Mouse (Mus musculus) limb, embryonic 13.5 days (tissue): ENCODE measurements around the gene Tiprl. TPM values are rescaled to one million over a fixed set of nuclear protein-coding genes. Genes with fewer than 3 reads are reported as not detected.

ENCODE experiments used
- ATAC-seq: fragments of 200-750 bp; cut with Nextera tagmentation; 2 replicates; pipeline ENCODE4 v1.8.0; 2017; ENCODE audit warnings: low read depth, moderate number of reproducible peaks, moderate TSS enrichment; ENCODE audit not compliant: low FRiP score
- H3K27ac ChIP-seq: fragments of 300-500 bp; sonication (generic); 2 replicates; pipeline ENCODE4 v1.5.1; 2015; ENCODE audit warnings: inconsistent platforms, mild to moderate bottlenecking, moderate library complexity
- H3K27me3 ChIP-seq: fragments of 300-500 bp; sonication (generic); 2 replicates; pipeline ENCODE4 v1.6.1; 2015; ENCODE audit warnings: mild to moderate bottlenecking, inconsistent platforms
- H3K36me3 ChIP-seq: fragments of 300-500 bp; sonication (generic); 2 replicates; pipeline ENCODE4 v1.6.1; 2015; ENCODE audit warnings: inconsistent platforms, mild to moderate bottlenecking, moderate library complexity
- H3K4me1 ChIP-seq: fragments of 300-500 bp; sonication (generic); 2 replicates; pipeline ENCODE4 v1.6.1; 2015; ENCODE audit warnings: inconsistent platforms
- H3K4me2 ChIP-seq: fragments of 300-500 bp; sonication (generic); replicated peaks from 2 replicates; pipeline ENCODE4 v1.6.1; 2015; ENCODE audit warnings: inconsistent platforms, mild to moderate bottlenecking, moderate library complexity
- H3K4me3 ChIP-seq: fragments of 300-500 bp; sonication (generic); 2 replicates; pipeline ENCODE4 v1.5.1; 2015; ENCODE audit warnings: moderate library complexity, mild to moderate bottlenecking, inconsistent platforms
- H3K9ac ChIP-seq: fragments of 300-500 bp; sonication (generic); 2 replicates; pipeline ENCODE4 v1.6.1; 2015; ENCODE audit warnings: mild to moderate bottlenecking, inconsistent platforms
- H3K9me3 ChIP-seq: fragments of 300-500 bp; sonication (generic); 2 replicates; pipeline ENCODE4 v1.6.1; 2016; ENCODE audit warnings: inconsistent platforms
- WGBS: fragments of 180-500 bp; shearing (Covaris S2); methylation state at CpG from one replicate; pipeline ENCODE4 v1.1.7; 2015; 5-methylcytosine and 5-hydroxymethylcytosine counted together
- polyA plus RNA-seq: library from polyadenylated mRNA; unstranded; fragments of >200 nt; fragmentation: Nextera tagmentation; extraction: Ambion mirVana; gene quantifications from 2 replicates; pipeline ENCODE4 v1.2.1, GENCODE M21; 2015

Tiprl gene
- polyA plus RNA-seq, 1 experiment from 2014 or later: 107 TPM

DNA sequence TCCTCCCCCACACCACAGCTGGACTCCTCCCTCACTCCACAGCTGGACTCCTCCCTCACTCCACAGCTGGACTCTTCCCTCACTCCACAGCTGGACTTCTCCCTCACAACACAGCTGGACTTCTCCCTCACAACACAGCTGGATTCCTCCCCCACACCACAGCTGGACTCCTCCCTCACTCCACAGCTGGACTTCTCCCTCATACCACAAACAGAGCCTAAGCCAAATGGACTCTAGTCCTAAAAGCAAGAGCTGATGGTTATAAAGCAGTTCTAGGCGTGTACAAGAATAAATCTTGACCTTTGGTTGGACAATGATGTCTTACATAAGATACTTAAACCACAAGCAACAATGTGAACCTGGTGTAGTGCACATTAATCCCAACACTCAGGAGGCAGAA is 37.8 kb downstream of the Tiprl start:
- Histone ChIP-seq H3K27ac (no peak overlapping the region), H3K9ac (no peak overlapping the region), H3K36me3 (no peaks in the 10 kb centered on the region), H3K4me1 (peaks cover 12% of the 10 kb centered on the region), H3K9me3 (no peaks in the 10 kb centered on the region), H3K4me3 (no peak overlapping the region), H3K27me3 (no peaks in the 10 kb centered on the region), H3K4me2 (no peak overlapping the region)
- WGBS: 41% methylated on average over 1 of the region's 1 CpGs
- no peak for ATAC-seq

GRCm38 (mm10) chr1:165197875-165198274 is 38.9 kb downstream of the Tiprl start:
- peaks cover 18% of the 10 kb centered on the region for H3K4me1 ChIP-seq
- no peak overlapping the region for H3K4me3 ChIP-seq
- no peaks in the 10 kb centered on the region for H3K36me3 ChIP-seq
- no peak overlapping the region for H3K9ac ChIP-seq
- no peaks in the 10 kb centered on the region for H3K9me3 ChIP-seq
- no peak overlapping the region for H3K27ac ChIP-seq
- H3K27me3 ChIP-seq: no peaks in the 10 kb centered on the region
- H3K4me2 ChIP-seq: no peak overlapping the region
- 73% methylated on average over 3 of the region's 3 CpGs for WGBS
- ATAC-seq: no peak

DNA sequence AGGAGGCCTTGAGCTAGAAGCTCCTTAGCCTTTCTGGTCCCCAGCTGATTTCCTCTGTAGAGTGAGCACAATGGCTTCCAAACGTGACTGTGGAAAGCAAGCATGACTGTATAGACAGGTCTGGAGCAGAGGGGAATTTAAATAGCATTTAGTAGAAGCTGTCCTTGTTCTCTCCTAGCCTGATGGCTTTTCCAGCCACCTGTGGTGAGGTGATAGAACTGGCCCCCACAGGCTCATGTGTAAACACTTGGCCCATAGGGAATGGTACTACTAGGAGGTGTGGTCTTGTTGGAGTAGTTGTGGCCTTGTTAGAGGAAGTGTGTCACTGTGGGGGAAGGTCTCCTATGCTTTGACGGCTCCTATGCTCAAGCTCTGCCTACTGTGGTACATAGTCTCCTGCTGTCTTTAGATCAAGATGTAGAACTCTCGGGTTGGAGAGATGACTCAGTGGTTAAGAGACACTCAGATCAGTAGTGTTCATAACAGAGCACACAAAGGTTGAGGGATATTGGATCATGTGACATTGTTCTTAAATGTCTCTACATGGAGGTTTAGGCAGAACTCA is 41.3 kb downstream of the Tiprl start:
- no peak overlapping the region for H3K4me2 ChIP-seq
- 76% methylated on average over 3 of the region's 3 CpGs for WGBS
- no peaks in the 10 kb centered on the region for H3K27me3 ChIP-seq
- no peak for ATAC-seq
- H3K36me3 ChIP-seq: no peaks in the 10 kb centered on the region
- H3K27ac ChIP-seq: no peak overlapping the region
- no peaks in the 10 kb centered on the region for H3K9me3 ChIP-seq
- H3K4me3 ChIP-seq: no peak overlapping the region
- H3K9ac ChIP-seq: no peak overlapping the region
- peaks cover 23% of the 10 kb centered on the region for H3K4me1 ChIP-seq

- WGBS: 10% methylated on average over 5 of the region's 5 CpGs
- Histone ChIP-seq H3K9me3 (no peaks in the 10 kb centered on the region), H3K27me3 (no peaks in the 10 kb centered on the region), H3K9ac (peak overlapping the region; percentile 77), H3K4me1 (peaks cover 23% of the 10 kb centered on the region), H3K27ac (no peak overlapping the region), H3K36me3 (no peaks in the 10 kb centered on the region), H3K4me2 (peak overlapping the region; percentile 82), H3K4me3 (peak overlapping the region; percentile 78)
- ATAC-seq: no peak
Measured at GRCm38 (mm10) chr1:165194662-165195013, 42.2 kb downstream of the Tiprl start.

DNA sequence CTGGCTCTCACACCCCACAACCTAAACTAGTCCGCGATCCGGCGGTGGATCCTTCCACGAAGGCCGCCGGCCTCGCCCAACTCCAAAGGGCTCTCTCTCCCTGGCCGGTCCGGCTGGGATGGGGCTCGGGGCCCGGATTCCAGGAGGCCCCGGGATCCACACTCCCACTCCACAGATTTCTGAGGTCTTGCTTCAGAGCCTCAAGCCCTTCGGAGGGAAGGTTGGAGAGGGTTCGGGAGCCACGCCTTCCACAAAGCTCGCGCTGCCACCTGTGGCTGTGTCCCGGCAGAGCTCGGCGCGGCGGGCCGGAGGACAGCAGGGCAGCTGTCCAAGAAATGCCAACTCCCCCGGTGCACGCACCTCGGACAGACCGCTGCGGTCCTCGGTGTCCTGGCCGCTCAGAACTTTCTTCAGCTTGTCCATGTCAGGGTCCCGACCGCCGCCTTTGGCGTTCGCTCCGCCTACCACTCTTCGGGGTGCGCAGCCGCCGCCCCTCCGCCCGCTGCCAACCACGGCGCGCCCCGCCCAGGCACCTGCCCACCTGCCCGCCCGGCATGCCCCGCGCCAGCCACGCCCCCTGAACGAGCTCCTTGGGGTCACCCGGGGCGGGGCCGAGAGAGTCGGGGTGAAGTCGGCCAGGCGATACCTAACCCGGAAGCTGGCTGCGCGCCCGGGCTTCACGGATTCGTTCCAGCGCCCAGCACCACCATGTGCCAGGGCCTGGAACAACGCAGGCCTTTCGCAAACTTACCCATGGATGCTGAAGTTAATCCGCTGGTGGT is 42.7 kb downstream of the Tiprl start, which contains the start of gene Sft2d2:
TSS of gene Sft2d2 (minus strand) at position 559 of the 782 bp plus-strand sequence.
- H3K27ac ChIP-seq: peak within 1 kb of the TSS; percentile 67; the same call in 1 of the 2 replicates
- H3K9ac ChIP-seq: peak within 1 kb of the TSS; percentile 77
- no peaks in the 10 kb centered on the region for H3K9me3 ChIP-seq
- WGBS: under 1% methylated on average over 69 of the region's 69 CpGs
- peak within 1 kb of the TSS; percentile 78 for H3K4me3 ChIP-seq
- peak within 1 kb of the TSS; percentile 82 for H3K4me2 ChIP-seq
- no peaks in the 10 kb centered on the region for H3K36me3 ChIP-seq
- H3K4me1 ChIP-seq: peaks cover 23% of the 10 kb centered on the region
- no peaks in the 10 kb centered on the region for H3K27me3 ChIP-seq
- ATAC-seq: peak; percentile 89

DNA sequence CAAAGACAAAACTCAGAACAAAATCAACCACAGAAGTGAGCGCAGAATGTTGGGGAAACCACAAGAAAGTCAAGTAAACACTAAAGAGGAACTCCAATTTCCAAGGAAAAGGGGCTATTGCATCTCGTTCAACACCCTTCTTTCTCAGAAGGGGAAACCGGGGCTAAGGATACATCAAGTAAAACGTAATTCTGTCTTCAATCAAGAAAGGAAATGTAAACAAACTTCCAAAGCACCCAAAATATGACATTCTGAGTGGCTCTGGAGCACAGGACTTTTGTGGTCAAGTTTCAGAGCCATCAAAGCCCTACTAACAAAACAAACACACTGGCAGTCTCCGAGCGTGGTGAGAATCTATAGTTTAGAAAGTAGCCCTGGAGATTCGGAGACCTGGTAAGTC is 43.4 kb downstream of the Tiprl start:
- no peaks in the 10 kb centered on the region for H3K27me3 ChIP-seq
- peak overlapping the region; percentile 82 for H3K4me2 ChIP-seq
- no peaks in the 10 kb centered on the region for H3K36me3 ChIP-seq
- H3K9me3 ChIP-seq: no peaks in the 10 kb centered on the region
- peak overlapping the region; percentile 67; the same call in 1 of the 2 replicates for H3K27ac ChIP-seq
- peak overlapping the region; percentile 77 for H3K9ac ChIP-seq
- peaks cover 27% of the 10 kb centered on the region for H3K4me1 ChIP-seq
- no peak for ATAC-seq
- H3K4me3 ChIP-seq: peak overlapping the region; percentile 78
- 13% methylated on average over 7 of the region's 7 CpGs for WGBS

GRCm38 (mm10) chr1:165192714-165193264 is 44.0 kb downstream of the Tiprl start:
- Histone ChIP-seq H3K27ac (no peak overlapping the region), H3K9ac (peak overlapping the region; percentile 77; the same call in 1 of the 2 replicates), H3K4me2 (peak overlapping the region; percentile 82), H3K27me3 (no peaks in the 10 kb centered on the region), H3K4me3 (peak overlapping the region; percentile 78), H3K9me3 (no peaks in the 10 kb centered on the region), H3K4me1 (peaks cover 27% of the 10 kb centered on the region), H3K36me3 (no peaks in the 10 kb centered on the region)
- ATAC-seq: no peak
- 66% methylated on average over 10 of the region's 10 CpGs for WGBS

- peaks cover 27% of the 10 kb centered on the region for H3K4me1 ChIP-seq
- no peak for ATAC-seq
- H3K4me2 ChIP-seq: peak overlapping the region; percentile 82
- H3K4me3 ChIP-seq: no peak overlapping the region
- H3K36me3 ChIP-seq: peaks cover 4% of the 10 kb centered on the region; the same call in 1 of the 2 replicates
- no peak overlapping the region for H3K9ac ChIP-seq
- no peaks in the 10 kb centered on the region for H3K27me3 ChIP-seq
- no peak overlapping the region for H3K27ac ChIP-seq
- 71% methylated on average over 4 of the region's 4 CpGs for WGBS
- no peaks in the 10 kb centered on the region for H3K9me3 ChIP-seq
Measured at GRCm38 (mm10) chr1:165192102-165192501, 44.7 kb downstream of the Tiprl start.

- Histone ChIP-seq H3K9ac (no peak overlapping the region), H3K4me2 (peak overlapping the region; percentile 7), H3K27me3 (no peaks in the 10 kb centered on the region), H3K9me3 (no peaks in the 10 kb centered on the region), H3K4me1 (peaks cover 27% of the 10 kb centered on the region), H3K36me3 (peaks cover 8% of the 10 kb centered on the region; the same call in 1 of the 2 replicates), H3K27ac (peak overlapping the region; percentile 61; the same call in 1 of the 2 replicates), H3K4me3 (no peak overlapping the region)
- 77% methylated on average over 13 of the region's 13 CpGs for WGBS
- no peak for ATAC-seq
Measured at GRCm38 (mm10) chr1:165191611-165192010, 45.2 kb downstream of the Tiprl start.

DNA sequence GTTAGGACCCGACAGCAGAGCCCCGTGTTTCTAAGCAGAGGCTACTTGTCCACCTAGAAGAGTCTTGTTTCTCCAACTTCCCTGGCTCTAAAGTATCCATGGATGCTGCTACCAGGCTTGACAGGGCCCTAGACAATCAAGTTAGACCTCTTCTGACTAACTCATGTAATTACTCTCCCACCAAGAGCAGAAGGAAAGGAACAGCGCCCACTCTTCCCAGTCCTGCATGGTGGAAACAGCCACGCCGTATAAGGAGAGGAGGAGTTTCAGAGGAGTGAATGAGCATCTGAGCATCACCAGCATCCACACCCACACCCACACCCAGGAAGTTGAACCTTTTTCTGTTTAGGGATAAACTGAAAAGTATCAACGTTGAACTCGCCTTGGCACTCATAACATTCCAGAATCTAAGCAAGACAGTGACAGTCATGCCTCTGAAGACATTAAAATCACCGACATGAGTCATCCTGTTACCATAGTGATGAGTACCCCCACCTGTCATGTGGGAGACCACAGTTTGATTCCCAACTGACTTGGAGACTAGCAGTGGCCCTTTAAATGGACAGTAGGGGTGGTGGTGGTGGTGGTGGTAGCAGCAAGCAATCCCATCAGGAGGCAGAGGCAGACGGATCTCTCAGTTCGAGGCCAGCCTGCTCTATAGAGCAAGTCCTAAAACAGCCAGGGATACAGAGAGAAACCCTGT is 46.1 kb downstream of the Tiprl start:
- 90% methylated on average over 10 of the region's 10 CpGs for WGBS
- H3K9me3 ChIP-seq: no peaks in the 10 kb centered on the region
- no peak overlapping the region for H3K9ac ChIP-seq
- peak overlapping the region; percentile 61; the same call in 1 of the 2 replicates for H3K27ac ChIP-seq
- no peaks in the 10 kb centered on the region for H3K27me3 ChIP-seq
- H3K4me1 ChIP-seq: peaks cover 27% of the 10 kb centered on the region
- peaks cover 11% of the 10 kb centered on the region; the same call in 1 of the 2 replicates for H3K36me3 ChIP-seq
- H3K4me2 ChIP-seq: no peak overlapping the region
- no peak for ATAC-seq
- H3K4me3 ChIP-seq: no peak overlapping the region

DNA sequence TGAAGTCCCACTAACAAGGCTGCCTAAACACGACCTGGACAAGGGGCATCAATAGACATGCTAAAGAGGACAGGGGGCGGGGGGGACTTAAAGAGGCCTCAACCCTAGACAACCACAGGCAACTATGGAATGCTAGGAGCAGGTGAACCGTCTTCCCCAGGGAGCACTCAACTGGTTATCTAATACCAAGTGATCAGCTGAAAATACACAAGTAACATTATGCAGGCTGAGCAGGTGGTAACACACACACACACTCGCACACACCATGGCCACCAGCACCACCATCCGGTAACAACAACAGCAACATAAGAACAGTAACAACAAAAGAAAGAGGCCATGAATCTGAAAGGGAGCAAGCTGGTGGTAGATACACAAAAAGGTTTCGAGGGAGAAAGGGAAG is 46.7 kb downstream of the Tiprl start:
- H3K4me1 ChIP-seq: peaks cover 21% of the 10 kb centered on the region
- no peak overlapping the region for H3K27ac ChIP-seq
- H3K4me3 ChIP-seq: no peak overlapping the region
- H3K9me3 ChIP-seq: no peaks in the 10 kb centered on the region
- H3K27me3 ChIP-seq: no peaks in the 10 kb centered on the region
- no peak overlapping the region for H3K9ac ChIP-seq
- WGBS: 83% methylated on average over 6 of the region's 6 CpGs
- H3K36me3 ChIP-seq: peaks cover 11% of the 10 kb centered on the region; the same call in 1 of the 2 replicates
- H3K4me2 ChIP-seq: no peak overlapping the region
- no peak for ATAC-seq
